Mouse (Mus musculus) limb, embryonic 10.5 days (tissue): Measurements from ENCODE around the gene Rerg. TPM values are rescaled to one million over a fixed set of nuclear protein-coding genes. Genes with fewer than 3 reads are reported as not detected.

Experiments used
- DNase-seq: peaks from one replicate; pipeline ENCODE4 v3.0.0-alpha.2; 2017; ENCODE audit warnings: low spot score
- H3K27ac ChIP-seq: fragments of 300-500 bp; sonication (generic); 2 replicates; pipeline ENCODE4 v1.5.1; 2016; ENCODE audit warnings: mild to moderate bottlenecking
- H3K27me3 ChIP-seq: fragments of 300-500 bp; sonication (generic); 2 replicates; pipeline ENCODE4 v1.6.1; 2016; ENCODE audit warnings: low read depth, mild to moderate bottlenecking; ENCODE audit not compliant: poor library complexity, severe bottlenecking
- H3K36me3 ChIP-seq: fragments of 300-500 bp; sonication (generic); 2 replicates; pipeline ENCODE4 v1.6.1; 2016; ENCODE audit warnings: mild to moderate bottlenecking, moderate library complexity
- H3K4me1 ChIP-seq: fragments of 300-500 bp; sonication (generic); 2 replicates; pipeline ENCODE4 v1.6.1; 2016
- H3K4me3 ChIP-seq: fragments of 300-500 bp; sonication (generic); 2 replicates; pipeline ENCODE4 v1.5.1; 2016; ENCODE audit warnings: mild to moderate bottlenecking, moderate library complexity
- H3K9me3 ChIP-seq: fragments of 300-500 bp; sonication (generic); replicated peaks from 2 replicates; pipeline ENCODE4 v1.6.1; 2016; ENCODE audit warnings: mild to moderate bottlenecking
- WGBS: fragments of 180-500 bp; shearing (Covaris S2); methylation state at CpG from one replicate; pipeline ENCODE4 v1.1.7; 2016; 5-methylcytosine and 5-hydroxymethylcytosine counted together
- polyA plus RNA-seq: library from polyadenylated mRNA; unstranded; fragments of >200 nt; fragmentation: Nextera tagmentation; extraction: Ambion mirVana; gene quantifications from 2 replicates; pipeline ENCODE4 v1.2.1, GENCODE M21; 2016

The Rerg gene
- polyA plus RNA-seq, 1 experiment from 2014 or later = 1.2 TPM

- no peaks in the 10 kb centered on the region for H3K9me3 ChIP-seq
- WGBS = 87% methylated on average over 6 of the region's 6 CpGs
- H3K4me1 ChIP-seq = no peaks in the 10 kb centered on the region
- H3K36me3 ChIP-seq = no peaks in the 10 kb centered on the region
- H3K4me3 ChIP-seq = no peak overlapping the region
- H3K27me3 ChIP-seq = no peaks in the 10 kb centered on the region
- DNase-seq = peak; percentile 17
- no peak overlapping the region for H3K27ac ChIP-seq
Observed at GRCm38 (mm10) chr6:137110778-137111174, 59.5 kb downstream of the Rerg start.

DNA sequence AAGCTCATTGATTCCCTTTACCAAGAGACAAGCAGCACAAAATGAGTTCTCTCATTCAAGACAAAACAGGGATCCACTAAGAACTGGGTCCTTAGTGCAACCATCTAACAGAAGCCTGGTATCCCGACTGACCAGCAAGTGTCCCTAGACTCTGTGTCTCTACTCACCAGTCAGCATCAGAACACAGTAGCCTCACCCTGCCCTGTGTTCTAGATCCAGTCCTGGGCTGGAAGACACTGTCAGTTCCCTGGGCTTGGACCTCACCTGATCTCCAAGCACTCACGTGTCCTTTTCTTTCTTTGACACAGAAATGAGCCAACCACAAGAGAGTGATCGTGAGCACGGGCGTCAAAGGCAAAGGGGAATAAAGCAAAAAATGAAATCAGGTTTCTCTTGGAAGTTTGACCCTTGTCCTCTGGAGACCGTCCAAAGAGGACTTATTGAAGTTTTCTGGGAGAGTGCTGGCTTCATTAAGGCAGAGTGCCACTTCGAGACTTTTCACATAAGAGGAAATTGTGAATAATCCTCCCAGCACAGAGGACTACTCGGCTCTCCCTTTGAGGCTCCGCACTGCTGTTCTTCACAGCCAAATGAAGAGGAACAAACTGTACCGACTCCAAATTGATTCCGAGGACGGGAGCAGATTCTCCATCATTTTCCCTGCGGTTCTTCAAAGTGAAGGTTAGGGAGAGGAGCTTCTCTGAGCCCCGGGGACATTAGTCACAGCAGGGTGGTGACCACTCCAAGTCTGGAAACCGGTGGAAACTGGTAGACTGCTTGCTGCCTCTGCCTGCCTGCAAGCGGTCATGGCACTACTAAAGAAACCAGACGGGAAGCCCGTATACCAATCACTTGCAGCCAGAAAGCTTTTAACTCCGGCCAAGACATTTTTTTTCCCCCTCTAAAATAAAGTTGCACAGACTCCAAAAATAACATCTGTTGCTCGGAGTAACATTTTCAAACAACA lies 60.2 kb downstream of the Rerg start:
- Histone ChIP-seq H3K4me1 (no peaks in the 10 kb centered on the region), H3K36me3 (no peaks in the 10 kb centered on the region), H3K27ac (no peak overlapping the region), H3K27me3 (no peaks in the 10 kb centered on the region), H3K4me3 (no peak overlapping the region), H3K9me3 (no peaks in the 10 kb centered on the region)
- WGBS = 86% methylated on average over 20 of the region's 20 CpGs
- no peak for DNase-seq

DNA sequence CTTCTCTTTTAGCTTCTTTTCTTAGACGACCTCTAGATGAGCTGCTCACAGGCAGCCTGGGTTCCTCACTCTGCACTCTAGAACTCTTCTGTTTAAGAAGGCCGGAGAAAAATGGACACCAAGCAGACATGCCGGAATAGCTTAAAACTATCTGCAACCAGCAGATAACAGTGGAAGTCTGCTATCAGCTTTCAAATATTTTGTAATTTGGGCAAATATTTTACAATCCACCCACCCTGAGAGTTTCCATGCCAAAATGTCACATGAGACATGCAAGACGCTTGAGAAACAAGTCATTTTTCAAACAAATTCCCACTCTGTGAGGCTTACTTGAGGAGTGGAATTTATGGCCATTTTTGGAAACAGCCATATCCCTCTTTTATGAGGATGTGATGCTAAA lies 65.0 kb downstream of the Rerg start:
- H3K9me3 ChIP-seq = no peaks in the 10 kb centered on the region
- H3K4me1 ChIP-seq = peaks cover 5% of the 10 kb centered on the region; the same call in 1 of the 2 replicates
- WGBS = 87% methylated on average over 4 of the region's 4 CpGs
- H3K27ac ChIP-seq = no peak overlapping the region
- DNase-seq = no peak
- H3K27me3 ChIP-seq = no peaks in the 10 kb centered on the region
- no peak overlapping the region for H3K4me3 ChIP-seq
- H3K36me3 ChIP-seq = no peaks in the 10 kb centered on the region

- Histone ChIP-seq H3K4me1 (peaks cover 5% of the 10 kb centered on the region; the same call in 1 of the 2 replicates), H3K9me3 (no peaks in the 10 kb centered on the region), H3K27ac (no peak overlapping the region), H3K36me3 (no peaks in the 10 kb centered on the region), H3K27me3 (no peaks in the 10 kb centered on the region), H3K4me3 (no peak overlapping the region)
- DNase-seq = no peak
- WGBS = 53% methylated on average over 10 of the region's 10 CpGs
Observed at GRCm38 (mm10) chr6:137102662-137103179, 67.6 kb downstream of the Rerg start.

- Histone ChIP-seq H3K4me1 (peaks cover 5% of the 10 kb centered on the region; the same call in 1 of the 2 replicates), H3K36me3 (no peaks in the 10 kb centered on the region), H3K27me3 (no peaks in the 10 kb centered on the region), H3K27ac (no peak overlapping the region), H3K4me3 (no peak overlapping the region), H3K9me3 (no peaks in the 10 kb centered on the region)
- no peak for DNase-seq
- WGBS = 78% methylated on average over 7 of the region's 7 CpGs
Observed at GRCm38 (mm10) chr6:137101886-137102661, 68.2 kb downstream of the Rerg start.

DNA sequence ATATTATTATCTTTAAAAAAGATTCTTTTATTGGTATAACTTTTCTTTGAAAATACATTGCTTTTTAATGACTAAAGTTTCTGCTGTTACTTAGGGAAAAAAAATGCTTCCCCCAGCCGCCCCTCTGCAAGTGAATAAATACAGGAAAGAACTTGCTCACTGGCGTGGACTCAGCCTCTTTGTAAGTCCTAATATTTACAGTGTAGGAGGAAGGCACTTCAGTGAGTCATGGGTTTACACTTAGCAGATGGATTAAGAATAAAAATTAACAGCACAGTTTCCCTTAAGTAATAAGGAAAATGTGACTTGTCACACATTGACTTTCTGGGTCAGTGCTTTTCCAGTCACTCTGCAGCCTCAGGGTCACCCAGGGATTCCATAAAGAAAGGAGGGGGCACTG lies 70.0 kb downstream of the Rerg start:
- Histone ChIP-seq H3K9me3 (no peaks in the 10 kb centered on the region), H3K4me3 (no peak overlapping the region), H3K36me3 (no peaks in the 10 kb centered on the region), H3K4me1 (peaks cover 5% of the 10 kb centered on the region; the same call in 1 of the 2 replicates), H3K27ac (no peak overlapping the region), H3K27me3 (no peaks in the 10 kb centered on the region)
- DNase-seq = no peak
- WGBS = 76% methylated on average over 2 of the region's 2 CpGs

GRCm38 (mm10) chr6:137098232-137099191 lies 71.8 kb downstream of the Rerg start:
- H3K27ac ChIP-seq = 0 out of 2 replicates have a peak overlapping the region, but pooled peaks have one; percentile 30

DNA sequence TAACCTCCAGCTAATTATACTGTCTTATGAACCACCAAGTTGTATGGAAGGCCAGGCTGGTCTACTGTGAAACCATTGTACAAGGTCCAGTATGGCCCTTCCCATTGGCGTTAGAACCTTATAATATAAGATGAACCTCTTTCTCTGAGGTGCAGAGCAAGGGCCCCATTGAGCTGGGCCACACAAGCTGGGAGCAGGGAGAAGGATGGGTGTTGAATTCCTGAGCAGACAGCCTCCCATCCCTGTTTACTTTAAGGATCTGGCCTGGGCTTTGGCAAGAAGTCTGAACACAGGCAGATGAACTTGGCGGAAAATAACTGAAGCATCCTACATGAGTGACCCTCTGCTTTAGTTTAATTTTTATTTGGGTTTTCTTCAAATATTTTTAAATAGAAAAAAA lies 75.8 kb downstream of the Rerg start:
- Histone ChIP-seq H3K36me3 (no peaks in the 10 kb centered on the region), H3K4me3 (no peak overlapping the region), H3K4me1 (no peaks in the 10 kb centered on the region), H3K9me3 (no peaks in the 10 kb centered on the region), H3K27ac (no peak overlapping the region), H3K27me3 (no peaks in the 10 kb centered on the region)
- WGBS = 92% methylated on average over 2 of the region's 2 CpGs
- no peak for DNase-seq

More at GRCm38 (mm10) chr6:137098232-137099191, 71.8 kb downstream of the Rerg start:
- 75% methylated on average over 18 of the region's 18 CpGs for WGBS
- H3K9me3 ChIP-seq = no peaks in the 10 kb centered on the region
- no peaks in the 10 kb centered on the region for H3K27me3 ChIP-seq
- no peak overlapping the region for H3K4me3 ChIP-seq
- no peak for DNase-seq
- H3K4me1 ChIP-seq = peaks cover 5% of the 10 kb centered on the region; the same call in 1 of the 2 replicates
- no peaks in the 10 kb centered on the region for H3K36me3 ChIP-seq

DNA sequence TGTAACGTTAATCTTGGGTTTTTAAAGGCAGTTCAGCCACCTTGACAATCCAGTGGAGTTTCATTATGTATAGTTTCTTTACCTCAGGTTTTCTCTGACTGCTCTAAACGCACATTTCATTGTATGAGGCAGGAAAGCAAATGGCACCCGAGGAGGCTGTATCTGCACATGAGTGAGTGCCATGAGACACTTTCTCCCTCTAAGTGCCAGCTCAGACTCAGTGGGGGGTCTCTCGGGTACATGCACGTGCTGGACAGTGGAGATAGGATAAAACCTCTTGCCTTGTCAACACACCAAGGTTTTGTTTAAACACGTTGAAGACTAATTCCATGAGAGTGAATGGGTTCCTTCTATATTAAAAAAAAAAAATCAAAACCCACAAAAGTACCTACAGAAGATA lies 81.8 kb downstream of the Rerg start:
- H3K4me3 ChIP-seq = no peak overlapping the region
- H3K27ac ChIP-seq = no peak overlapping the region
- DNase-seq = peak; percentile 23
- H3K9me3 ChIP-seq = no peaks in the 10 kb centered on the region
- no peaks in the 10 kb centered on the region for H3K4me1 ChIP-seq
- H3K27me3 ChIP-seq = no peaks in the 10 kb centered on the region
- no peaks in the 10 kb centered on the region for H3K36me3 ChIP-seq
- WGBS = 87% methylated on average over 6 of the region's 6 CpGs

GRCm38 (mm10) chr6:137087956-137088355 lies 82.3 kb downstream of the Rerg start:
- H3K27ac ChIP-seq = no peak overlapping the region
- no peaks in the 10 kb centered on the region for H3K36me3 ChIP-seq
- no peaks in the 10 kb centered on the region for H3K4me1 ChIP-seq
- H3K9me3 ChIP-seq = no peaks in the 10 kb centered on the region
- WGBS = 89% methylated on average over 5 of the region's 5 CpGs
- no peak overlapping the region for H3K4me3 ChIP-seq
- DNase-seq = peak; percentile 19
- no peaks in the 10 kb centered on the region for H3K27me3 ChIP-seq

- Histone ChIP-seq H3K4me1 (no peaks in the 10 kb centered on the region), H3K27me3 (no peaks in the 10 kb centered on the region), H3K27ac (no peak overlapping the region), H3K9me3 (no peaks in the 10 kb centered on the region), H3K4me3 (no peak overlapping the region), H3K36me3 (no peaks in the 10 kb centered on the region)
- peak; percentile 24 for DNase-seq
- WGBS = 70% methylated on average over 3 of the region's 3 CpGs
Observed at GRCm38 (mm10) chr6:137087470-137087869, 82.8 kb downstream of the Rerg start.

DNA sequence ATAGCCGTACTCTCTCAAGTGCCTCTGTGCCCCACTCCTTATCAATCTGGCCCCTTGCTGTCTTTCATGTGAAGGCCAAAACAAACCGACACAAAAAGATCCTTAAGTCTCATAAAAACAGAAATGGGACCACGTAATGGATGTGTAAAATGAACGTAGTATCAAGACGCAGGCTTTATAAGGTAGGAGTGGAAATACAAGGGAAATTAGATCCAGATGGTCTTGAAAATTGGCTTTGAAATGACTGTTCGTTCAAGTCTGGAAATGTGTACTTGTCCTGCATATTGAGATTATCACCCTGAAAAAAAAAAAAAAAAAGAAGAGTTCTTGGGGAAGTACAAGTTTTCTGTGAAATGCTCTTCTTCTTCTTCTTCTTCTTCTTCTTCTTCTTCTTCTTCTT lies 90.6 kb downstream of the Rerg start:
- Histone ChIP-seq H3K27me3 (no peaks in the 10 kb centered on the region), H3K4me3 (no peak overlapping the region), H3K27ac (no peak overlapping the region), H3K4me1 (peaks cover 5% of the 10 kb centered on the region), H3K9me3 (no peaks in the 10 kb centered on the region), H3K36me3 (no peaks in the 10 kb centered on the region)
- WGBS = 53% methylated on average over 6 of the region's 6 CpGs
- DNase-seq = no peak
